Mouse (Mus musculus): ENCODE data around the gene Gm20824.
"Not testable (repeated sequence)": the region's sequence is repeated elsewhere in the genome, so short reads cannot be mapped to it uniquely, and the experiment has no call there.

The Gm20824 gene

DNA sequence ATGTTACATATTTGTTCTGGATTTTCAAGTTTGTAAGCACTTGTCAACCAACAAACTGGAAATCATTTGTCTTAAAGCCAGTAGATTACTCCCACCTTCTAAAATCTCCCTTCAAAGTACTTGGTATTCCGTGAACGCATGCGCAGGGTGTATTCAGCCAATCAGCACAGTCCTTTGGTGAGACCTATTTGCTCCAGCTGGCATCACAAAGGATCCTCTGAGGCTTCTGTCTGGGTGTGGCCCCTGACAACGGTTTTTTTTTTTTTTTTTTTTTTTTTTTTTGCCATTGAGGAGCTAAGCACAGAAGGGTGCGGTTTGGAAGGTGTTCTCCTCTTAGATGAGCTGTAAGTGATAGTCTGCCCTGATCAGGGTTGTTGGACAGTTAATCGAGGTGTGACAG is at the start of gene Gm20824:
Gm20824 (plus strand) TSS at position 301 of the 400 bp plus-strand sequence.
- in situ Hi-C loops (cut with MboI; ENCODE audit: low pct_unique_long_range_greater_than_20kb in 1 of 2, low sequenced_read_pairs in 2 of 2, unreplicated experiment in 1 of 2) = not testable (repeated sequence)

Measured in mouse embryonic stem cell (cell line).